Mouse (Mus musculus): ENCODE results near the gene Ttyh2. TPM values are rescaled to one million over a fixed set of nuclear protein-coding genes. Genes with fewer than 3 reads are reported as not detected.

The Ttyh2 gene
- total RNA-seq, 2 experiments from 2014 or later: 27.3 to 28.7 TPM

GRCm38 (mm10) chr11:114704071-114704913, 29.1 kb downstream of the Ttyh2 start:
- peak; percentile 75 to 79 for DNase-seq (ENCODE audit: low spot score in 2 of 2)

GRCm38 (mm10) chr11:114706358-114706757, 31.1 kb downstream of the Ttyh2 start:
- no peak for DNase-seq (ENCODE audit: low spot score in 2 of 2)

GRCm38 (mm10) chr11:114711393-114711792, 36.2 kb downstream of the Ttyh2 start:
- no peak for DNase-seq (ENCODE audit: low spot score in 2 of 2)

- DNase-seq (ENCODE audit: low spot score in 2 of 2): no peak
Measured at GRCm38 (mm10) chr11:114711861-114712260, 36.6 kb downstream of the Ttyh2 start.

GRCm38 (mm10) chr11:114714526-114714925, 39.3 kb downstream of the Ttyh2 start:
- DNase-seq (ENCODE audit: low spot score in 2 of 2): peak in 1 of 2 experiments; percentile 56

GRCm38 (mm10) chr11:114715531-114715930, 40.3 kb downstream of the Ttyh2 start:
- DNase-seq (ENCODE audit: low spot score in 2 of 2): no peak

GRCm38 (mm10) chr11:114720535-114720934, 45.3 kb downstream of the Ttyh2 start:
- no peak for DNase-seq (ENCODE audit: low spot score in 2 of 2)

GRCm38 (mm10) chr11:114722438-114722837, 47.2 kb downstream of the Ttyh2 start:
- DNase-seq (ENCODE audit: low spot score in 2 of 2): no peak

- DNase-seq (ENCODE audit: low spot score in 2 of 2): no peak
Measured at GRCm38 (mm10) chr11:114723030-114723429, 47.8 kb downstream of the Ttyh2 start.

- DNase-seq (ENCODE audit: low spot score in 2 of 2): no peak
Measured at GRCm38 (mm10) chr11:114724787-114725590, 49.8 kb downstream of the Ttyh2 start.

GRCm38 (mm10) chr11:114726965-114727825, 52.0 kb downstream of the Ttyh2 start, which contains the start of gene Dnaic2:
Gene Dnaic2, plus strand, starts transcription at chr11:114727408.
- DNase-seq (ENCODE audit: low spot score in 2 of 2): peak; percentile 61 to 74

- DNase-seq (ENCODE audit: low spot score in 2 of 2): no peak
Measured at GRCm38 (mm10) chr11:114727826-114728186, 52.6 kb downstream of the Ttyh2 start.

- DNase-seq (ENCODE audit: low spot score in 2 of 2): no peak
Measured at GRCm38 (mm10) chr11:114728333-114728732, 53.1 kb downstream of the Ttyh2 start.

GRCm38 (mm10) chr11:114729832-114730363, 54.7 kb downstream of the Ttyh2 start:
- DNase-seq (ENCODE audit: low spot score in 2 of 2): no peak

- no peak for DNase-seq (ENCODE audit: low spot score in 2 of 2)
Measured at GRCm38 (mm10) chr11:114731711-114732110, 56.5 kb downstream of the Ttyh2 start.

GRCm38 (mm10) chr11:114732890-114733289, 57.7 kb downstream of the Ttyh2 start:
- DNase-seq (ENCODE audit: low spot score in 2 of 2): no peak

GRCm38 (mm10) chr11:114736111-114736510, 60.9 kb downstream of the Ttyh2 start:
- DNase-seq (ENCODE audit: low spot score in 2 of 2): no peak

- DNase-seq (ENCODE audit: low spot score in 2 of 2): peak; percentile 68 to 70
Measured at GRCm38 (mm10) chr11:114736913-114737624, 61.8 kb downstream of the Ttyh2 start.

GRCm38 (mm10) chr11:114740598-114740997, 65.4 kb downstream of the Ttyh2 start:
- DNase-seq (ENCODE audit: low spot score in 2 of 2): no peak

GRCm38 (mm10) chr11:114741451-114741850, 66.2 kb downstream of the Ttyh2 start:
- no peak for DNase-seq (ENCODE audit: low spot score in 2 of 2)

All from layer of hippocampus, postnatal 10 days (tissue).